Mouse (Mus musculus) liver, embryonic 12.5 days (tissue): Measurements from ENCODE around the gene Acad8. TPM values are rescaled to one million over a fixed set of nuclear protein-coding genes. Genes with fewer than 3 reads are reported as not detected.
A peak's percentile ranks its signal among the peaks of the same experiment; 100 is the strongest.

Experiments
- ATAC-seq: fragments of 200-750 bp; cut with Nextera tagmentation; 2 replicates; pipeline ENCODE4 v1.8.0; 2017; ENCODE audit warnings: moderate number of reproducible peaks, mild to moderate bottlenecking, moderate library complexity
- H3K27ac ChIP-seq: fragments of 300-500 bp; sonication (generic); 2 replicates; pipeline ENCODE4 v1.5.1; 2016; ENCODE audit warnings: mild to moderate bottlenecking
- H3K27me3 ChIP-seq: fragments of 300-500 bp; sonication (generic); replicated peaks from 2 replicates; pipeline ENCODE4 v1.6.1; 2016; ENCODE audit warnings: mild to moderate bottlenecking, moderate library complexity
- H3K36me3 ChIP-seq: fragments of 300-500 bp; sonication (generic); 2 replicates; pipeline ENCODE4 v1.6.1; 2016; ENCODE audit warnings: mild to moderate bottlenecking, moderate library complexity
- H3K4me1 ChIP-seq: fragments of 300-500 bp; sonication (generic); 2 replicates; pipeline ENCODE4 v1.6.1; 2016
- H3K4me2 ChIP-seq: fragments of 300-500 bp; sonication (generic); 2 replicates; pipeline ENCODE4 v1.6.1; 2016; ENCODE audit warnings: mild to moderate bottlenecking, moderate library complexity
- H3K4me3 ChIP-seq: fragments of 300-500 bp; sonication (generic); 2 replicates; pipeline ENCODE4 v1.5.1; 2016; ENCODE audit warnings: mild to moderate bottlenecking, moderate library complexity
- H3K9ac ChIP-seq: fragments of 300-500 bp; sonication (generic); 2 replicates; pipeline ENCODE4 v1.6.1; 2016; ENCODE audit warnings: mild to moderate bottlenecking, moderate library complexity
- H3K9me3 ChIP-seq: fragments of 300-500 bp; sonication (generic); replicated peaks from 2 replicates; pipeline ENCODE4 v1.6.1; 2016; ENCODE audit warnings: mild to moderate bottlenecking, moderate library complexity
- WGBS: fragments of 180-500 bp; shearing (Covaris S2); methylation state at CpG from one replicate; pipeline ENCODE4 v1.1.7; 2016; ENCODE audit not compliant: insufficient replicate concordance; 5-methylcytosine and 5-hydroxymethylcytosine counted together
- polyA plus RNA-seq: library from polyadenylated mRNA; unstranded; fragments of >200 nt; fragmentation: Nextera tagmentation; extraction: Ambion mirVana; gene quantifications from 2 replicates; pipeline ENCODE4 v1.2.1, GENCODE M21; 2016

Acad8 gene
- polyA plus RNA-seq, result 14.2 and 14.4 TPM in 2 replicates

GRCm38 (mm10) chr9:26999461-27000395 is at the start of gene Acad8, which contains the start of gene Thyn1:
Gene Acad8, minus strand, starts transcription at chr9:26999566.
Gene Thyn1, plus strand, starts transcription at chr9:26999710.
- H3K27ac ChIP-seq, result peak within 1 kb of the TSS; percentile 66

GRCm38 (mm10) chr9:27043892-27044291 is 44.5 kb upstream of the Acad8 start:
- 86% methylated on average over 5 of the region's 5 CpGs for WGBS
- Histone ChIP-seq H3K36me3 (peaks cover 97% of the 10 kb centered on the region), H3K4me2 (no peak overlapping the region)

More at GRCm38 (mm10) chr9:26999461-27000395, at the start of gene Acad8, which contains the start of gene Thyn1:
- H3K9ac ChIP-seq, result peak within 1 kb of the TSS; percentile 79
- H3K4me3 ChIP-seq, result peak within 1 kb of the TSS; percentile 76
- 1% methylated on average over 35 of the region's 35 CpGs for WGBS
- no peaks in the 10 kb centered on the region for H3K27me3 ChIP-seq
- H3K4me1 ChIP-seq, result peaks cover 50% of the 10 kb centered on the region
- peaks cover 20% of the 10 kb centered on the region for H3K36me3 ChIP-seq
- ATAC-seq, result peak; percentile 97
- peak within 1 kb of the TSS; percentile 91 for H3K4me2 ChIP-seq
- H3K9me3 ChIP-seq, result no peaks in the 10 kb centered on the region

DNA sequence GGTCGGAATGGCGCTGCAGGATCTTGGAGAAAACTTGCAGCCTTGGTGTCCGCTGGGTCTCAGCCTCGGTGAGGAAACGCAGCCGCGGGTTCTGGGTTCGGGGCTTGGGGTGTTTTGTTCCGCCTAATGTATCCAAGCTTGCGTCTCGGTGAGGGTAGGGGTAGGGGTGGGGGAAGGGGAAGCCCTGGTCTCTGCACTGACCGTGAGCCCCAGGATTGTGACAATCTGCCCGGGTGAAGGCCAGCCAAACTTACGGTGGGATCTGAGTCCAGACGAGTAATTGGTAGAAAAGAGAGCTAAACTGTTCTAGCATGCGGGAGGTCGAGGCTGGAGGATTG is 31.4 kb upstream of the Acad8 start:
- peaks cover 53% of the 10 kb centered on the region for H3K4me1 ChIP-seq
- 1% methylated on average over 17 of the region's 17 CpGs for WGBS

More at GRCm38 (mm10) chr9:27043892-27044291, 44.5 kb upstream of the Acad8 start:
- H3K4me3 ChIP-seq, result no peak overlapping the region
- no peaks in the 10 kb centered on the region for H3K4me1 ChIP-seq
- no peak overlapping the region for H3K9ac ChIP-seq
- no peak overlapping the region for H3K27ac ChIP-seq
- no peak for ATAC-seq
- H3K9me3 ChIP-seq, result no peaks in the 10 kb centered on the region
- H3K27me3 ChIP-seq, result no peaks in the 10 kb centered on the region

DNA sequence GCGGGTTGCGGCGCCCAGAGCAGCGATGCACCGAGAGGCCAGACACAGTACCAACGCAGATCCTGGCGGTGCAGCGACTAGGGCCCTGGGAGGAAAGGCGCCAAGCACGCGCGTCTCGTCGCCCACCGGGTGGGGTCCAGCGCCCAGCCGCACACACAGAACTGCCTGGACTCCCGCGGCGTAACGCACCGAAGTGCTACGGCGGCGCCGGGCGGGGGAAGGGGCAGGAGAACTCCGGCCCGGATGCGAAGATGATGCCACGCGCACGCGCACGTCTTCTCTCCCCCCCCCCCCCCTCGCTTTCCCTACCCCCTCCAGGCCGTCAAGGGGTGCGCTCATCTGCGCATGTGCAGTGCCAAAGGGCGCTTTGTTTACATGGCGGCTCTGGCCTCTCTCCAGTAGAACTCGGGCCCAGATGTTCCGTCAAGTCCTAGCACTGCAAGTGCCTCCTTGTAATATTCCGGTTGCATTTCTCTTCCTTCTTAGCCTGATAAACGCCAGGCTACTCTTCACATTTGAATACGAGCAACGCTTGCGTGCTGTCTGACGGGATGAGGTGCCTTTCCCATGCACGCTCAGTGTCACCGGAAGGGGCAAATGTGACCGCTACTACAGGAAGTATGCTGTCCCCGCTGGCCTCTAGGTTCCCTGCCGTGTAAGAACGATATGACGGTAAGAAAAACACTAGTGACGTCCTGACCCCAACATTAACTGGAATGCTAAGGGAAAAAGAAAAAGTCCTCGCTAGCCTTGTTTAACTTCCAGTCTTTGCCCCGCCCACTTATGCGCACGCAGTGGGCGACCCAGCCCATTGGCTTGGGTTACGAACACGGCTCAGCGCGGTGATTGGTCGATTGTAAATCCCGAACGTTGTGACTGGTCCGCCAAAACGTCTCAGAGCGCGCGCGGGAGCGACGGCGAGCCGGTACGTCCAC is 30.7 kb upstream of the Acad8 start, which contains the start of the genes Vps26b and Ncapd3:
TSS of gene Vps26b (minus strand) at position 238 of the 935 bp plus-strand sequence.
TSS of gene Ncapd3 (plus strand) at position 348 of the 935 bp plus-strand sequence.
- ATAC-seq, result peak; percentile 91
- no peaks in the 10 kb centered on the region for H3K9me3 ChIP-seq
- H3K27ac ChIP-seq, result peak within 1 kb of the TSS; percentile 85
- peaks cover 53% of the 10 kb centered on the region for H3K4me1 ChIP-seq
- peak within 1 kb of the TSS; percentile 96 for H3K4me2 ChIP-seq
- no peaks in the 10 kb centered on the region for H3K27me3 ChIP-seq
- under 1% methylated on average over 70 of the region's 80 CpGs for WGBS
- H3K36me3 ChIP-seq, result peaks cover 21% of the 10 kb centered on the region
- H3K4me3 ChIP-seq, result peak within 1 kb of the TSS; percentile 98
- H3K9ac ChIP-seq, result peak within 1 kb of the TSS; percentile 94

More for the DNA sequence above, 31.4 kb upstream of the Acad8 start:
- Histone ChIP-seq H3K27me3 (no peaks in the 10 kb centered on the region), H3K9ac (peak overlapping the region; percentile 94), H3K4me2 (peak overlapping the region; percentile 96), H3K4me3 (peak overlapping the region; percentile 98), H3K9me3 (no peaks in the 10 kb centered on the region), H3K36me3 (peaks cover 22% of the 10 kb centered on the region), H3K27ac (peak overlapping the region; percentile 71)
- ATAC-seq, result peak; percentile 48

- ATAC-seq, result peak; percentile 44
- Histone ChIP-seq H3K9me3 (no peaks in the 10 kb centered on the region), H3K36me3 (peaks cover 21% of the 10 kb centered on the region), H3K9ac (peak overlapping the region; percentile 94), H3K27ac (peak overlapping the region; percentile 85), H3K4me1 (peaks cover 56% of the 10 kb centered on the region), H3K4me3 (peak overlapping the region; percentile 98), H3K27me3 (no peaks in the 10 kb centered on the region), H3K4me2 (peak overlapping the region; percentile 96)
- under 1% methylated on average over 52 of the region's 52 CpGs for whole genome bisulfite sequencing
Measured at GRCm38 (mm10) chr9:27029022-27029827, 29.9 kb upstream of the Acad8 start.

GRCm38 (mm10) chr9:27026708-27027107 is 27.3 kb upstream of the Acad8 start:
- H3K36me3 ChIP-seq, result peaks cover 16% of the 10 kb centered on the region; the same call in 1 of the 2 replicates
- no peak overlapping the region for H3K27ac ChIP-seq
- no peak for ATAC-seq
- no peaks in the 10 kb centered on the region for H3K9me3 ChIP-seq
- no peak overlapping the region for H3K4me2 ChIP-seq
- H3K27me3 ChIP-seq, result no peaks in the 10 kb centered on the region
- no peak overlapping the region for H3K4me3 ChIP-seq
- WGBS, result 13% methylated on average over 1 of the region's 1 CpGs
- H3K4me1 ChIP-seq, result peaks cover 41% of the 10 kb centered on the region
- no peak overlapping the region for H3K9ac ChIP-seq

DNA sequence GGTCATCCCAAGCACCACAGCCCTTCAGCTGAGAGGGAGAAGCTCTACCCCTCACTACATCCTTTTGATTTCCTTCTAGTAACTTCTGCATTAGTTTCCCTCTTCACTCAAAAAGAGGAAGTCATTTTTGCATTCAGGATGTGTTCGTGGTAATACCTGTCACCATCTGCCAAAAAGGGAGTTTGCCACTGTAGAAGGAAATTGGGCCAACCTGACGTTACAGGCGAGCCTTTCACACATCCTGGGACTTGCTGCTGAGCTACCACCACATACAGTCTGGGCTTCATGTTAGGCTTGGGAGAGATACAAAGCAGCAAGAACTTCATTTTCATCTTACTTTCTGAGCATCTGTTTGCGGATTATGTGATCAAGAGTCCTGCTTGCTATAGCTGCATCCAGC is 24.3 kb upstream of the Acad8 start:
- Histone ChIP-seq H3K9ac (no peak overlapping the region), H3K4me1 (peaks cover 29% of the 10 kb centered on the region), H3K4me3 (no peak overlapping the region), H3K4me2 (no peak overlapping the region), H3K27ac (no peak overlapping the region), H3K9me3 (no peaks in the 10 kb centered on the region), H3K36me3 (peaks cover 32% of the 10 kb centered on the region), H3K27me3 (no peaks in the 10 kb centered on the region)
- 57% methylated on average over 4 of the region's 4 CpGs for WGBS
- no peak for ATAC-seq

- Histone ChIP-seq H3K4me2 (no peak overlapping the region), H3K9ac (no peak overlapping the region), H3K4me3 (no peak overlapping the region), H3K27me3 (no peaks in the 10 kb centered on the region), H3K9me3 (no peaks in the 10 kb centered on the region), H3K27ac (no peak overlapping the region), H3K4me1 (no peaks in the 10 kb centered on the region), H3K36me3 (peaks cover 69% of the 10 kb centered on the region)
- WGBS, result 87% methylated on average over 10 of the region's 10 CpGs
- no peak for ATAC-seq
Measured at GRCm38 (mm10) chr9:27018961-27019360, 19.6 kb upstream of the Acad8 start.

- Histone ChIP-seq H3K27me3 (no peaks in the 10 kb centered on the region), H3K4me1 (no peaks in the 10 kb centered on the region), H3K27ac (no peak overlapping the region), H3K4me3 (no peak overlapping the region), H3K36me3 (peaks cover 98% of the 10 kb centered on the region), H3K4me2 (no peak overlapping the region), H3K9me3 (no peaks in the 10 kb centered on the region), H3K9ac (no peak overlapping the region)
- ATAC-seq, result no peak
- 70% methylated on average over 4 of the region's 4 CpGs for WGBS
Measured at GRCm38 (mm10) chr9:27011572-27011971, 12.2 kb upstream of the Acad8 start.

DNA sequence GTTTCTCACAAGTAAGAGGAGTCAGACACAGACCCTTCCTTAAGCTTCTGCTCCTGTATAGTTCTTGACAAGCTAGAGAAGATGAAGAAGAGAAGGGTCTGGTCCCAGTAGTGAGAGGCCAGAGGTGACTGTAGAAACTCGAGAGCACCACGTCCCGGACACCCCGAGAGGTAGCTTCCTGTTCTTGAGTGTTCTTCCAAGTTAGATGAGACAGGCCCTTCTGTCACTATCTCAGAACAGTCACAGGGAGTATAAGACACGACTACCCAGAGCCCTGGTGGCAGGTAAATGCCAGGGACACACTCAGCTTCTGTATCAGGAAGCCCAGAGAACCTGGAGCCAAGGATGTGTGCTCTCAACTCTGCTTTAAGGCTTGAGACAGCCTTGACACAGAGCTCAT is 9.9 kb upstream of the Acad8 start:
- Histone ChIP-seq H3K4me3 (no peak overlapping the region), H3K4me2 (no peak overlapping the region), H3K36me3 (peaks cover 97% of the 10 kb centered on the region), H3K4me1 (no peaks in the 10 kb centered on the region), H3K9me3 (no peaks in the 10 kb centered on the region), H3K9ac (no peak overlapping the region), H3K27me3 (no peaks in the 10 kb centered on the region), H3K27ac (no peak overlapping the region)
- WGBS, result 69% methylated on average over 5 of the region's 5 CpGs
- no peak for ATAC-seq

DNA sequence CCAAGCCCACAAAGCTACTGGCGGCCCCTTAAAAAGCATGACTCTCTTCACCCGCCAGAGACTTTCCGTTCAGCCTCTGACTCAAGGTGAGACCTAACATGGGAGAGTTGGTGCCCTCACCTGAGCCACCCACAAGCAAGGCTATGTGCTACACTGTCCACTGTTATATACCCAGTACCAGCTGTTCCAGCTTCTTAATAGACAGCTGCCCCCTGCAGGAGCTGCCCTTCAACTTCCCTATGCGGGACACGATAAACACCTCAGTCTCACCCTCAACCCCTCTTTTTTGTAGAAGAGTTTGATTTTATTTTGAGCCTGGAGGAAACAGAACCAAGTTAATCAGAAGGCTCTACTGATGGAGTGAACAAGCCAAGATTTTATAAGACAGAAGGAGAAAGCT is 7.5 kb upstream of the Acad8 start:
- Histone ChIP-seq H3K9me3 (no peaks in the 10 kb centered on the region), H3K36me3 (peaks cover 89% of the 10 kb centered on the region), H3K27ac (no peak overlapping the region), H3K4me3 (no peak overlapping the region), H3K4me1 (peaks cover 4% of the 10 kb centered on the region; the same call in 1 of the 2 replicates), H3K9ac (no peak overlapping the region), H3K27me3 (no peaks in the 10 kb centered on the region), H3K4me2 (no peak overlapping the region)
- WGBS, result 88% methylated on average over 5 of the region's 5 CpGs
- no peak for ATAC-seq
